Mouse (Mus musculus) liver, embryonic 14.5 days (tissue): ENCODE results near the gene Jsrp1. TPM values are rescaled to one million over a fixed set of nuclear protein-coding genes. Genes with fewer than 3 reads are reported as not detected.
A peak's percentile ranks its signal among the peaks of the same experiment; 100 is the strongest.

Source experiments
- ATAC-seq: fragments of 200-750 bp; cut with Nextera tagmentation; 2 replicates; pipeline ENCODE4 v1.8.0; 2017; ENCODE audit warnings: moderate number of reproducible peaks, mild to moderate bottlenecking, moderate library complexity; ENCODE audit not compliant: insufficient read depth
- DNase-seq, 3 experiments: peaks; one replicate each; pipeline ENCODE4 v3.0.0-alpha.2; 2012 to 2013; ENCODE audit warnings: low read depth in 3 of 3, low spot score in 3 of 3
- H3K27ac ChIP-seq: fragments of 300-500 bp; sonication (generic); 2 replicates; pipeline ENCODE4 v1.5.1; 2014; ENCODE audit warnings: moderate library complexity, mild to moderate bottlenecking, control low read depth, inconsistent platforms
- H3K27me3 ChIP-seq: fragments of 300-500 bp; sonication (generic); 2 replicates; pipeline ENCODE4 v1.6.1; 2014; ENCODE audit warnings: mild to moderate bottlenecking, low read length, moderate library complexity; ENCODE audit not compliant: control insufficient read depth, insufficient read depth
- H3K36me3 ChIP-seq: fragments of 300-500 bp; sonication (generic); replicated peaks from 2 replicates; pipeline ENCODE4 v1.6.1; 2014; ENCODE audit warnings: low read depth; ENCODE audit not compliant: control insufficient read depth, insufficient read depth
- H3K4me1 ChIP-seq, 2 experiments: fragments of 200-500 bp in 1 of 2; fragments of 300-500 bp in 1 of 2; sonication (generic) in 1 of 2; replicated peaks; 2 replicates each; pipeline ENCODE4 v1.6.1; 2012 to 2014; ENCODE audit warnings: antibody characterized with exemption in 1 of 2, inconsistent platforms in 1 of 2, low read length in 1 of 2; ENCODE audit not compliant: control insufficient read depth in 2 of 2, insufficient read depth in 2 of 2
- H3K4me2 ChIP-seq: fragments of 300-500 bp; sonication (generic); 2 replicates; pipeline ENCODE4 v1.6.1; 2014; ENCODE audit warnings: low read depth, mild to moderate bottlenecking, control low read depth, moderate library complexity
- H3K4me3 ChIP-seq, 2 experiments: fragments of 200-500 bp in 1 of 2; fragments of 300-500 bp in 1 of 2; sonication (generic) in 1 of 2; 2 replicates each; pipeline ENCODE4 v1.5.1; 2012 to 2014; ENCODE audit warnings: low read depth in 2 of 2, low read length in 2 of 2, mild to moderate bottlenecking in 2 of 2, control low read depth in 1 of 2, inconsistent platforms in 1 of 2, moderate library complexity in 1 of 2; ENCODE audit not compliant: insufficient read depth in 1 of 2
- H3K9ac ChIP-seq: fragments of 300-500 bp; sonication (generic); replicated peaks from 2 replicates; pipeline ENCODE4 v1.6.1; 2014; ENCODE audit warnings: mild to moderate bottlenecking, control low read depth, moderate library complexity
- H3K9me3 ChIP-seq: fragments of 300-500 bp; sonication (generic); 2 replicates; pipeline ENCODE4 v1.6.1; 2016; ENCODE audit warnings: low read length, mixed read lengths; ENCODE audit not compliant: control insufficient read depth
- CTCF ChIP-seq: IDR thresholded peaks from 2 replicates; pipeline ENCODE4 v1.5.1; 2016; ENCODE audit warnings: antibody characterized with exemption, low read depth, control low read depth
- EP300 ChIP-seq: IDR thresholded peaks from 2 replicates; pipeline ENCODE4 v1.6.1; 2016; ENCODE audit warnings: antibody characterized with exemption, low read depth
- WGBS: fragments of 180-500 bp; shearing (Covaris S2); extraction: QIAGEN DNeasy Blood & Tissue Kit; methylation state at CpG from one replicate; pipeline ENCODE4 v1.1.7; 2014; ENCODE audit not compliant: insufficient replicate concordance; 5-methylcytosine and 5-hydroxymethylcytosine counted together
- polyA plus RNA-seq, 2 experiments: library from polyadenylated mRNA; depleted of rRNA in 1 of 2; stranded (reverse) in 1 of 2; unstranded in 1 of 2; fragments of >200 nt; fragmentation: Nextera tagmentation in 1 of 2; extraction: Ambion mirVana in 1 of 2; gene quantifications; 2 replicates each; pipeline versions ENCODE4 v1.2.1 to v1.2.3; 2012 to 2014

Jsrp1 gene
- polyA plus RNA-seq, 2 experiments = not detected

- Histone ChIP-seq H3K27ac (no peak overlapping the region), H3K36me3 (peaks cover 64% of the 10 kb centered on the region), H3K27me3 (no peaks in the 10 kb centered on the region), H3K9me3 (no peaks in the 10 kb centered on the region), H3K9ac (no peak overlapping the region), H3K4me1 (0 out of 4 replicates have a peak, but pooled peaks cover 0 to 2% of the 10 kb centered on the region in 2 experiments), H3K4me3 (no peak overlapping the region), H3K4me2 (no peak overlapping the region)
- DNase-seq = no peak
- ATAC-seq = no peak
- 81% methylated on average over 6 of the region's 6 CpGs for WGBS
- no peak for TF ChIP-seq EP300
- TF ChIP-seq CTCF = no peak
Measured at GRCm38 (mm10) chr10:80768365-80768764, 44.9 kb downstream of the Jsrp1 start.

GRCm38 (mm10) chr10:80766161-80766815 lies 47.0 kb downstream of the Jsrp1 start:
- Histone ChIP-seq H3K4me2 (no peak overlapping the region), H3K27me3 (no peaks in the 10 kb centered on the region), H3K4me1 (peaks cover 0 to 7% of the 10 kb centered on the region in 2 experiments; a peak in 1 of 4 replicates), H3K9ac (no peak overlapping the region), H3K27ac (no peak overlapping the region), H3K36me3 (peaks cover 44% of the 10 kb centered on the region), H3K9me3 (no peaks in the 10 kb centered on the region), H3K4me3 (no peak overlapping the region)
- DNase-seq (no peak), ATAC-seq (peak; percentile 6; the same call in 1 of the 2 replicates)
- TF ChIP-seq CTCF = no peak
- no peak for TF ChIP-seq EP300
- WGBS = 80% methylated on average over 10 of the region's 10 CpGs

- H3K36me3 ChIP-seq = peaks cover 38% of the 10 kb centered on the region
- no peaks in the 10 kb centered on the region for H3K9me3 ChIP-seq
- ATAC-seq (no peak), DNase-seq (no peak)
- H3K4me2 ChIP-seq = no peak overlapping the region
- 85% methylated on average over 2 of the region's 2 CpGs for WGBS
- H3K27me3 ChIP-seq = no peaks in the 10 kb centered on the region
- H3K9ac ChIP-seq = no peak overlapping the region
- H3K4me3 ChIP-seq = no peak overlapping the region
- no peak for TF ChIP-seq CTCF
- no peak for TF ChIP-seq EP300
- H3K27ac ChIP-seq = no peak overlapping the region
- H3K4me1 ChIP-seq = peaks cover 0 to 10% of the 10 kb centered on the region in 2 experiments; a peak in 2 of 4 replicates
Measured at GRCm38 (mm10) chr10:80765746-80766145, 47.6 kb downstream of the Jsrp1 start.

GRCm38 (mm10) chr10:80763502-80763901 lies 49.8 kb downstream of the Jsrp1 start:
- 55% methylated on average over 2 of the region's 2 CpGs for WGBS
- no peak for ATAC-seq
- peaks cover 0 to 20% of the 10 kb centered on the region in 2 experiments; a peak in 2 of 4 replicates for H3K4me1 ChIP-seq
- H3K27me3 ChIP-seq = no peaks in the 10 kb centered on the region
- peaks cover 24% of the 10 kb centered on the region for H3K36me3 ChIP-seq
- no peak overlapping the region for H3K4me3 ChIP-seq
- DNase-seq = no peak
- H3K9ac ChIP-seq = no peak overlapping the region
- no peak for TF ChIP-seq EP300
- TF ChIP-seq CTCF = no peak
- no peak overlapping the region for H3K27ac ChIP-seq
- H3K4me2 ChIP-seq = no peak overlapping the region
- no peaks in the 10 kb centered on the region for H3K9me3 ChIP-seq

GRCm38 (mm10) chr10:80761821-80762220 lies 51.5 kb downstream of the Jsrp1 start:
- no peaks in the 10 kb centered on the region for H3K9me3 ChIP-seq
- no peak overlapping the region for H3K4me3 ChIP-seq
- no peaks in the 10 kb centered on the region for H3K27me3 ChIP-seq
- H3K9ac ChIP-seq = no peak overlapping the region
- WGBS = 59% methylated on average over 3 of the region's 3 CpGs
- TF ChIP-seq CTCF (no peak), EP300 (no peak)
- DNase-seq = no peak
- H3K4me2 ChIP-seq = no peak overlapping the region
- no peak for ATAC-seq
- H3K4me1 ChIP-seq = peaks cover 5 to 28% of the 10 kb centered on the region in 2 experiments
- peaks cover 12% of the 10 kb centered on the region for H3K36me3 ChIP-seq
- H3K27ac ChIP-seq = no peak overlapping the region
